Mouse (Mus musculus): ENCODE data around the gene Sptbn1.

Gene Sptbn1

DNA sequence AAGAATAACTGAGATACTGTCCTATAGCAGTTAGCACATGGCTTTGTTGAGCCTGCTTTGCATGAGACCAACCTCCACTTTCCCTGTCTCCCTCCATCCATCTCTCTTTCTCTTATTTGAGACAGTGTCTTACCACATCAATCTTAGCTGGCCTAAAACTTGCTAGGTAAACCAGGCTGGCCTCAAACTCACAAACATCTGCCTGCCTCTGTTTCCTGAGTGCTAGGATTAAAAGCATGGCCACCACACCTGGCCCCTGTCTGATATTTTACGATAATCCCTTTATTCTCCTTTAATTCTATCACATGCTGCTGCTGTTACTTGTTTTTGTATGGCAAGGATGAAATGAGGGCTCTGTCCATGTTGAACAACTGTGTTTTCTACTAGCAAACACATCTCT lies 49.6 kb downstream of the Sptbn1 start:
- in situ Hi-C loops (cut with MboI, MseI), result no loop called here

- in situ Hi-C loops (cut with MboI, MseI), result no loop called here
Observed at GRCm38 (mm10) chr11:30217496-30217895, 50.5 kb downstream of the Sptbn1 start.

DNA sequence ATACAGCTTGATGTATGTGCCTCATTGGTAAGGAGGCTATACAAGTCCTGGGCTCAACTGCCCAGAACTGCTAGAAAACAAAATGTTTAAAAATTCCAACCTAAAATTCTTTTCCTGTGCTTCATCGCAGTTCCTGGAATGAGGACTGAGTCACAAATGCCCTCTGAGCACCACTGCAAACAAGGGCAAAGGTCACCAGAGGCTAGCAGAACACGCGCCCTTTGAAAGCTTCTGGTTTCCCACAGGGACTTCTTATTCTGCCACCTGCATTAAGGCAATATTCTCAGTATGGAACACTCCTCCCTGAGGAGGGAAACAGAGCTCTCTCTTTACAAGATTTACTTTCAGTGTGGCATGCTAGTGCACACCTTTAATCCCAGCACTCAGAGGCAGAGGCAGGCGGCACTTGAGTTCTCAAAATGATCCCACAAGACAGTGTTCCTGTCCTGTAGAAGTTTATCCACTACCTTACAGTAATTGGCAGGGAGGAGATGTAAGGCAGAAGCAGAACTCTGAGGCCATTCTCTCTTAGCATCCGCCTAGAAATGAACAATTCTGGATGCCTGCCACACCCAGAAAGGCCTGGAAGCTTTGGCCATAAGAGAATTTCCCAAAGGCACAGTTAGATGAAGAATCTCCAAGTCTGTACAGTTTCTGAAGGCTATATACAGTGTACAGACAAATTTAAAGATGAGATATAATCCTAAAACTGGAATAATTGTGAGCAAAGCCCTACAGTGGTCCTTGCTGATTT lies 56.1 kb downstream of the Sptbn1 start:
- in situ Hi-C loops (cut with MboI, MseI), result no loop called here

GRCm38 (mm10) chr11:30211141-30211540 lies 56.8 kb downstream of the Sptbn1 start:
- in situ Hi-C loops (cut with MboI, MseI), result no loop called here

DNA sequence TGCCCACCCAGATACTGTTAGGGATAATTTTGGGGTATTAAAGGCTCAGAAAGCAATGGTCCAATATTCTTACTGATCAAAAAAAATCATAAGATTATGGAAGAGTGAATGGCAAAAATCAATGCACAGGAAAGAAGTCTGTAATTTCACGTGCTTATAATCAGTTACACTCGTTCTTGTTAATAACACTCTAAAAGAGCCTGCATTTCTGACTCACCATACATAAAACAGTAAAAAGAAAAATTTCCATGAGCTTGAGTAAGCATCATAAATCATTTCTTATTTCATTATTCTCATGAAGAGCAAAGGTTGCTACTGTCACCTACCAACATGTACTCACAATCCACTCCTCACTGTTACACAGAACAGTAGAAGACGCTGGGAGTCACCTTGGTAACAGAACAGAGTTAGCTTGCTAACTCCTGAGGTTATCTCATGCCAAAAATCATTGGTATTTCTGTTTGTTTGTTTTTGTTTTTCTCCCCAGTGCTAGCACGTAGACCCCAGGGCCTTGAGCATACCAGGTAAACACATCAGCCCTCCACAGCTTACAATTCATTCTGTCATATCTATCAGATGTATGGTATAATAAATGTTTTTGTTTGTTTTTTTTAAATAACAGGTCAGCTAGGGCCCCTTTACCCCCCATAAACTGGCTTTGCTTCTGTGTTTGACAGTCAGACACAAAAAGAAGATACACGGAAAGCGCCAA lies 57.7 kb downstream of the Sptbn1 start:
- in situ Hi-C loops (cut with MboI, MseI), result no loop called here

GRCm38 (mm10) chr11:30209495-30209894 lies 58.5 kb downstream of the Sptbn1 start:
- in situ Hi-C loops (cut with MboI, MseI), result loop anchor here in 1 of 2 experiments (5.0 kb wide), 1 partner anchor 983 kb away; no protein-coding TSS in a partner anchor

DNA sequence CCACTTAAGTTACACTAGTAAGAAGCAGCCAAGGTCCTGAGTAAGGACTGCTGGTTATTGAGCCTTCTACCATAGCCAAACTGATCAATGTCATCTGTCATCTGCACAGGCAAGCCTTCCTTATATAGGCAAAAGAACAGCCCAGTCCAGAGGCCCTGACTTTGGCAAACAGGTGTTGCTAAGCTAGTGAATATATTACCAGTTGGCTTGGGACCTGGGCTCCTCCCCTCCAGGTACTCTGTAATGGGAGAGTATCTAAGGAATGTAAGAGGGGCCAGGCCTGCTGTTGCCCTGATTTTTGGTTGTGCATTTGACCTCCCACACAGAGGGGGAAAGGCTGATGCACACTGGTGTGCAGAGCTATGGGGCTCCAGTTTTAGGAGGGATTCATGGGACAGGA lies 63.6 kb downstream of the Sptbn1 start:
- in situ Hi-C loops (cut with MboI, MseI), result no loop called here

GRCm38 (mm10) chr11:30200391-30200790 lies 67.6 kb downstream of the Sptbn1 start:
- in situ Hi-C loops (cut with MboI, MseI), result no loop called here

DNA sequence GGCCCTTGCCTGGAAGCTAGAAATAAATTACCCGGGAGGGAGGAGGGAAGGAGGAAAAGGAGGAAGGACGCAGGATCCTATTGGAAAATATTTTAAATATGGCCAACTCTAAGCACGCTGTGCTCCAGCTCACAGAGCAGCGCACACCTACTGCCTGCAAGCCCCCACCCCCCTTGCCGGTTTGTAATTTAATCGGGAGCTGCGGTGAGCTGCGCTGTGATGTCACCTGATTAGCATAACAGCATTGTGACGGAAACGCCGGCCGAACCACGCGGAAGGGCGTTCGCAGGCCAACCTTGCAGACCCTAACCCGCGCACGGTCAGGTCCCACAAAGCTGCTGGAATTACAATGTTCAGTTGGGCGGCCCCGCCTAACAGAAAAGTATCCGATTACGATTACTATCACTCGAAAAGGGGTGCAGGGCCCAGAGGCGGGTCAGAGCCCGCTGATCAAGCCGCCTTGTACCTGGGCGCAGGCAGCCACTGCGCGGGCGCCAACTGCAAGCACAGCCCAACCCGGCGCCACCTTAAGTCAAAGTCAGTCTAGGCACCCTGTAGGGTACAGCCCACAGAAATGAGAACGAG lies 69.8 kb downstream of the Sptbn1 start:
- in situ Hi-C loops (cut with MboI, MseI), result loop anchor here (10.0 to 25.0 kb wide), 4 partner anchors 661 to 1814 kb away; partner anchors contain the start of genes Clhc1 (in 1 of the 2), Mtif2 (in 1 of the 2), Nsg2 (in 1 of the 2) and Ppp4r3b (in 1 of the 2)

GRCm38 (mm10) chr11:30197564-30198090 lies 70.3 kb downstream of the Sptbn1 start:
- in situ Hi-C loops (cut with MboI, MseI), result loop anchor here (10.0 to 25.0 kb wide), 4 partner anchors 660 to 1815 kb away; partner anchors contain the start of genes Clhc1 (in 1 of the 2), Mtif2 (in 1 of the 2), Nsg2 (in 1 of the 2) and Ppp4r3b (in 1 of the 2)

DNA sequence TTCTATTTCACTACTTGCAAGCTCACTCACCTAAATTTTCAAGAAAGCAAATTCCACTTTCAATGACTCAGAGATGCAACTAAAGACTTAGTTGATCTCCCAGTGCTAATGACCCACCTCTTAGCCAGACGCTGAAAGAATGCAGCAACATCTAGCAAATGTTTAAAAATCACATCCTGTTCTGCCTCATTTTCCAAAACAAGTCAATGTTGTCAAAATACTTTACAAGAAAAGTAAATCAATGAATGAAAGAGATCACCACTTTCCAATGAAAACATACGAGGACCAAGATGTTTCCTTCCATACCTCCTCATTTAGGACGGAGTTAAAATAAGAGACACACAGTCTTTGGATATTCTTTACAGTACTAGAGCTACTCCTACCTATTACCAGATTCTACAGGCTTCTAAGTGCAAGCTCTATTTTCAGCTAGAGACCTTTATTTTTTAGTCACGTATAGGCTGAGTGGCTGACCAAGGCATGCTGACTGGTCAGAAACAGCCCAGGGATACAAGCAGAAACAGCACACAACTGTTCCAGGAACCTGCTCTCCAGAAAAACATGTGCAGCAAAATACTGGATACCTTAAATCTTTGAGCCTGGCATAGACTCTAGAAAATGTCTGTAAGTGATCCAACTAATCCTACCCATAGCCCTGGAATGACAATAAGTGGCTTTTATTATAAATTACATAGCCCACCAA lies 71.5 kb downstream of the Sptbn1 start:
- in situ Hi-C loops (cut with MboI, MseI), result loop anchor here (10.0 to 25.0 kb wide), 4 partner anchors 659 to 1816 kb away; partner anchors contain the start of genes Clhc1 (in 1 of the 2), Mtif2 (in 1 of the 2), Nsg2 (in 1 of the 2) and Ppp4r3b (in 1 of the 2)

DNA sequence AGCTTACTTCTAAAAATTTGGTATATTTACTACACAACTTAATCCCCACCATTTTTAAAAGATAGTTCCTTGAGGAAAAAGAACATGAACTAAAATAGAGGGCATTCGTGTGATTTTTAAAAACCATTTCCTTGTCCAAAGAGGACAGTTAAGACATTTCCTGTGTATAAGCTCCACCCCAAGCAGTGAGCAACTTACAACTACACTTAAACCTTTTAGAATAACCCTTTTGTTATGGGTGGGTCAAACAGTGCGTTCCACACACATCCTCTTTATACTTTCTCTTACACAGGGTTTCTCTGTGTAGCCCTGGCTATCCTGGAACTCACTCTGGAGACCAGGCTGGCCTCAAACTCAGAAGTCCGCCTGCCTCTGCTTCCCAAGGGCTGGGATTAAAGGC lies 72.2 kb downstream of the Sptbn1 start:
- in situ Hi-C loops (cut with MboI, MseI), result loop anchor here (10.0 to 25.0 kb wide), 4 partner anchors 658 to 1817 kb away; partner anchors contain the start of genes Clhc1 (in 1 of the 2), Mtif2 (in 1 of the 2), Nsg2 (in 1 of the 2) and Ppp4r3b (in 1 of the 2)

DNA sequence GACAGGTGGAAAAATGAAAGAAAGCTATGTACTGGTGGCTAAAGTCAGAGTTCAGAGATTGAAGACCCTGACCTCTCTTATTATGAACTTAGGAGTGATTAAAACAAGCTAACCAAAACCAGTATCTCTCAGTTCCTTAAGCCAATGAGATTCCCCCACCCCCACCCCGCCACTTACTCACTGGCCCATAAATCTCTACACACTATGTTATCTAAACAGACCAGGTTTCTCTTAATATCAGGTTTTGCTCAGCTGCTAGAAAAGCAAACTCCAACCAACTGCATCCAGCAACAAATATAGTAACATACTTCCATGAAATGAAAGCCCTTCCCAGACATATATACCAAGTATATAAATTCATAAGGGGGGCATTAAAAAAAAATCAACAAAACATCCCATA lies 73.2 kb downstream of the Sptbn1 start:
- in situ Hi-C loops (cut with MboI, MseI), result loop anchor here (10.0 to 25.0 kb wide), 4 partner anchors 657 to 1818 kb away; partner anchors contain the start of genes Clhc1 (in 1 of the 2), Mtif2 (in 1 of the 2), Nsg2 (in 1 of the 2) and Ppp4r3b (in 1 of the 2)

DNA sequence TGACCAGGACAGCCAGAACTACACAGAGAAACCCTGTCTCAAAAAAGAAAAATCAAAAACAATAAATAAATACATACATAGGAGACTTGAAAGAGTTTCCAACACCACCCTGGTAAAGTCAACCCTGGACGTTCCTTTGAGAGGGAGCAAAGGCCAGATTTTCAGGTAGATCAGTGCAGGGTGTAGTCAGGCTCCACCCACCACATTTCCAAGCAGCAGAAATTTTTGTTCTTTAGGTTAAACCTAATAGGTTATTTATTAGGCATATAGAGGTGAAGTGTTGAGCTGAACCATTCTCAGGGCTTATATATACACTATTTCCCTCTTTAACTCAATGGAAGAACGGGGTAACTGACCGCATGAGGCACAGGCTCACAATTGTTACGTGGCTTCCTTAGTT lies 77.0 kb downstream of the Sptbn1 start:
- in situ Hi-C loops (cut with MboI, MseI), result loop anchor here (10.0 to 25.0 kb wide), 4 partner anchors 654 to 1821 kb away; partner anchors contain the start of genes Clhc1 (in 1 of the 2), Mtif2 (in 1 of the 2), Nsg2 (in 1 of the 2) and Ppp4r3b (in 1 of the 2)

GRCm38 (mm10) chr11:30190119-30190518 lies 77.9 kb downstream of the Sptbn1 start:
- in situ Hi-C loops (cut with MboI, MseI), result loop anchor here (10.0 to 25.0 kb wide), 4 partner anchors 653 to 1822 kb away; partner anchors contain the start of genes Clhc1 (in 1 of the 2), Mtif2 (in 1 of the 2), Nsg2 (in 1 of the 2) and Ppp4r3b (in 1 of the 2)

DNA sequence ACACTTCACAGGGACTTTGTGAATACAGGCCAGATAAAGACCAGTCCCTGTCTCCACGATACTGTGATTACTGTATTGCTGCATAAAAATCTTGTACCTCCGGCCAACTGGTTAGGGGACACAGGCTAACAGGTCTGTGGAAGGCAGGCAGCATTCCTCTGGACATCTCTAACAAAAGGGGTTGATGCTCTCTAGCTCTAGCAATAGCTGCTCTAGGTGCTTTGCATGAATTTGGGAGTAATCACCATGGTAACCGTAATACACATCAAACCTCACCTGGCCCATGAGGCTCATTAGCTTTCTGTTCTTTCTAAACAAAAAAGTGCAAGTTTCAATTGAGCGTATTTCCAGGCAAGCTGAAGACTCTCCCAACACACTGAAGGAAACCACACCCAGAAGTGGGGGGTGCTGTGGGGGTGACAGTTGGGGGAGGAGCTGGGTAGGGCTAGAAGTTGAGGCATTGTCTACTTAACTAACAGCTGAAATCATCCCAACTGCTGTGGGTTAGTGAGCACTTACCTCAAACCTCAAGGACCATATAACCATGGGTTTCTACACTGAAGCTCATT lies 81.0 kb downstream of the Sptbn1 start:
- in situ Hi-C loops (cut with MboI, MseI), result loop anchor here (10.0 to 25.0 kb wide), 4 partner anchors 650 to 1825 kb away; partner anchors contain the start of genes Clhc1 (in 1 of the 2), Erlec1 (in 1 of the 2), Mtif2 (in 1 of the 2) and Nsg2 (in 1 of the 2)

DNA sequence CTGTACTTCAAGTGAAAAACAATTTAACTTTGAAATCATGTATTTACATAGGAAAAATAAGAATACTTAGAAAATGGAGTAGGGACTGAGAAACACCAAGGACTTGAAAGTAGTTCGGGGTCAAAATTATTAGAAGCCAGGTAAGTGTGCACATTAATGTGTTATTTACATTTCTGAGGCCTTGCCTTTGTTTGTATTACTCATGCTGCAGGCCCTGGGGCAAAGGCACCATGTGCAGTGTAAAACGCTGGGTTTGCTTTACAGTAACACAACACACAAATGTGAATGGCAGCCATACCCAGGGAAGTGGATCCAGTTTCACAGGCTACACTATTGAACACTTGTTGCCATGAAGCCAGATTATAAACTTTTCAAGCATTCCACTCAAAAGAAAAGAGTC lies 83.4 kb downstream of the Sptbn1 start:
- in situ Hi-C loops (cut with MboI, MseI), result loop anchor here (10.0 to 25.0 kb wide), 4 partner anchors 647 to 1828 kb away; partner anchors contain the start of genes Clhc1 (in 1 of the 2), Erlec1 (in 1 of the 2), Mtif2 (in 1 of the 2) and Nsg2 (in 1 of the 2)

DNA sequence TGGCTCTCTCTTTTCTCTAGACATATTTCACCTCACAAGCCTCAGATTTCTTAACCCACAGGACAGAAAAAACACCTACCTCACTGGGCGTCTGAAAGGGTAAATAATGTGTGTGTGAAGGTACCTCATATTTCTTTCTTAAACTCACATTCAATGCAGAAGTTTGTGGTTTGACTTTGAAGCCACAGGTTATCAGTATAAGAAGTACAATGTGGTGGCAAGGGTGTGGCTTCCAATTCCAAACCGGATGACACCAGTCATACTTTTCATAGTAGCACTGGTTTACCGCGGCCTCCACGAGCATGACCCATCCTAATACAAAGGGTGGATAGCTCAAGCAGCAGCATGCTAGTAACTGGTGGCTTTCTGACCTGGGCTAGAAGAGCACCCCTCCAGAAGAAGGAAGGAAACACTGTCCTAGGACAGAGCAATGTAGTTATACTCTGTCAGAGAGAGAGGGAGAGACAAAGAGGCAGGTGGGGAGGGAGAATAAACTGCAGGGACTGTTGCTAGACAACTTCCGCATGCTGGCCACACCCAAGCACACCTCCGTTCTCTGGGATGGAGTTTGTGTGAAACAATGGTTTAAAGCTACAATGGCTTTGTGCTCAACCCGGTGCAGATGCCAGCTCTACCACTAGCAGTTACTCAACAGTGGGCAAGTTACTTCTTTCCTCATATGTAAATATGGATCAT lies 85.1 kb downstream of the Sptbn1 start:
- in situ Hi-C loops (cut with MboI, MseI), result loop anchor here (10.0 to 25.0 kb wide), 4 partner anchors 646 to 1829 kb away; partner anchors contain the start of genes Clhc1 (in 1 of the 2), Erlec1 (in 1 of the 2), Mtif2 (in 1 of the 2) and Nsg2 (in 1 of the 2)

- in situ Hi-C loops (cut with MboI, MseI), result loop anchor here (25.0 kb wide), 3 partner anchors 641 to 1834 kb away; partner anchors contain the start of genes Clhc1 (in 1 of the 2), Mtif2 (in 1 of the 2), Nsg2 (in 1 of the 2) and Rps27a (in 1 of the 2)
Observed at GRCm38 (mm10) chr11:30178193-30178592, 89.8 kb downstream of the Sptbn1 start.

All from T-helper 17 cell (primary cell).